Comparison of ENCODE assay signal across 8 mouse cellular contexts in genomic region chr14:47276637-47277393, GRCm38 (mm10). TPM values are rescaled to one million over a fixed set of nuclear protein-coding genes. Genes with fewer than 3 reads are reported as not detected.
A peak's percentile ranks its signal among the peaks of the same experiment; 100 is the strongest.
DNase-seq lines count a peak whose midpoint lies in the region; ATAC-seq lines count a peak whose summit lies in the region.

Gene Wdhd1, minus strand, starts transcription at chr14:47276857.
Gene Socs4, plus strand, starts transcription at chr14:47276931.

- H3K4me2 ChIP-seq in hindbrain, embryonic 11.5 days (replicated peaks; ENCODE audit: low read depth, low read length), result peak within 1 kb of the TSS; percentile 58

- DNase-seq in MN1 (ENCODE audit: low spot score), result peak; percentile 95
- peak; percentile 95 for DNase-seq in cerebellum, adult 9-10 months
- peak; percentile 83 to 93 for DNase-seq in frontal cortex, adult 2 months (ENCODE audit: extremely low spot score in 1 of 2, low spot score in 1 of 2)
- peak; percentile 97 for DNase-seq in hindbrain, embryonic 11.5 days (ENCODE audit: low spot score)
- DNase-seq in layer of hippocampus, postnatal 10 days (ENCODE audit: low spot score in 2 of 2), result peak; percentile 89 to 95
- DNase-seq in lung, postnatal 10 days, result peak; percentile 95
- peak; percentile 96 for DNase-seq in ovary, postnatal 36 days (ENCODE audit: low spot score)
- peak; percentile 97 for DNase-seq in thymus, postnatal 25 days

- H3K27me3 ChIP-seq in hindbrain, embryonic 11.5 days (ENCODE audit: control insufficient read depth, insufficient read depth, low read length), result no peaks in the 10 kb centered on the region

- ATAC-seq in hindbrain, embryonic 11.5 days (ENCODE audit: low FRiP score), result peak; percentile 98

- no peaks in the 10 kb centered on the region for H3K9me3 ChIP-seq in hindbrain, embryonic 11.5 days (ENCODE audit: control insufficient read depth, low read length)

- H3K27ac ChIP-seq in hindbrain, embryonic 11.5 days (ENCODE audit: low read depth, low read length), result peak within 1 kb of the TSS; percentile 94

- H3K9ac ChIP-seq in hindbrain, embryonic 11.5 days (ENCODE audit: low read depth, low read length), result peak within 1 kb of the TSS; percentile 86

- peak within 1 kb of the TSS; percentile 76 for H3K4me3 ChIP-seq in hindbrain, embryonic 11.5 days (ENCODE audit: low read depth, low read length)

- under 1% methylated on average over 76 of the region's 77 CpGs for WGBS in hindbrain, embryonic 11.5 days

- H3K36me3 ChIP-seq in hindbrain, embryonic 11.5 days (ENCODE audit: control insufficient read depth, insufficient read depth, low read length), result no peaks in the 10 kb centered on the region

- H3K4me1 ChIP-seq in hindbrain, embryonic 11.5 days (replicated peaks; ENCODE audit: control insufficient read depth, insufficient read depth, low read length), result no peaks in the 10 kb centered on the region

RNA-seq across cellular contexts. Expression of gene Wdhd1, which starts in this region (rescaled TPM):
- 5.6 and 6.6 TPM in 2 replicates for polyA plus RNA-seq in frontal cortex, adult 2 months (2012; rRNA removed)
- 36.5 and 38.9 TPM in 2 replicates for polyA plus RNA-seq in hindbrain, embryonic 11.5 days (2014; fragmentation: Nextera tagmentation; extraction: Ambion mirVana)
- total RNA-seq in layer of hippocampus, postnatal 10 days (2021), result 1 to 10 TPM; 5.7 TPM

RNA-seq across cellular contexts. Expression of gene Socs4, which starts in this region (rescaled TPM):
- polyA plus RNA-seq in frontal cortex, adult 2 months (2012; rRNA removed), result 5.6 and 5.9 TPM in 2 replicates
- 5.3 and 7.2 TPM in 2 replicates for polyA plus RNA-seq in hindbrain, embryonic 11.5 days (2014; fragmentation: Nextera tagmentation; extraction: Ambion mirVana)
- 10 to 100 TPM; 10.0 to 10.7 TPM for total RNA-seq in layer of hippocampus, postnatal 10 days (2021)

Comparison
In these comparisons a context has a peak if more than half of its experiments do, and no peak if none do; other contexts are left out.
1. Peak in every context shown above with its lines: DNase-seq, ATAC-seq, H3K4me3 ChIP-seq and H3K27ac ChIP-seq.